Mouse (Mus musculus): ENCODE data around the gene Cntnap2. TPM values are rescaled to one million over a fixed set of nuclear protein-coding genes. Genes with fewer than 3 reads are reported as not detected.

Cntnap2 gene
- polyA plus RNA-seq, 1 experiment from 2014 or later = 0.59 TPM

GRCm38 (mm10) chr6:47319309-47319983 lies 2260.3 kb downstream of the Cntnap2 start:
- no peak for ATAC-seq (ENCODE audit: insufficient number of reproducible peaks, low FRiP score)
- Histone ChIP-seq H3K9me3 (replicated peaks) (no peaks in the 10 kb centered on the region), H3K36me3 (no peaks in the 10 kb centered on the region), H3K4me1 (replicated peaks) (peaks cover 6% of the 10 kb centered on the region; the same call in 1 of the 2 replicates), H3K27ac (ENCODE audit: poor library complexity, severe bottlenecking) (no peak overlapping the region), H3K4me3 (no peak overlapping the region), H3K9ac (no peak overlapping the region), H3K27me3 (replicated peaks) (0 out of 2 replicates have a peak, but pooled peaks cover 3% of the 10 kb centered on the region), H3K4me2 (0 out of 2 replicates have a peak overlapping the region, but pooled peaks have one; percentile 3)
- 12% methylated on average over 5 of the region's 5 CpGs for WGBS

GRCm38 (mm10) chr6:47323169-47323835 lies 2264.1 kb downstream of the Cntnap2 start:
- Histone ChIP-seq H3K36me3 (no peaks in the 10 kb centered on the region), H3K27ac (ENCODE audit: poor library complexity, severe bottlenecking) (no peak overlapping the region), H3K4me3 (no peak overlapping the region), H3K4me1 (replicated peaks) (peaks cover 2% of the 10 kb centered on the region; the same call in 1 of the 2 replicates), H3K9ac (no peak overlapping the region), H3K9me3 (replicated peaks) (no peaks in the 10 kb centered on the region), H3K27me3 (replicated peaks) (no peaks in the 10 kb centered on the region), H3K4me2 (0 out of 2 replicates have a peak overlapping the region, but pooled peaks have one; percentile 9)
- no peak; the same call in 1 of the 2 replicates for ATAC-seq (ENCODE audit: insufficient number of reproducible peaks, low FRiP score)
- 37% methylated on average over 5 of the region's 5 CpGs for WGBS

GRCm38 (mm10) chr6:47323886-47324285 lies 2264.7 kb downstream of the Cntnap2 start:
- no peak overlapping the region for H3K27ac ChIP-seq (ENCODE audit: poor library complexity, severe bottlenecking)
- no peaks in the 10 kb centered on the region for H3K36me3 ChIP-seq
- no peak overlapping the region for H3K4me2 ChIP-seq
- H3K9me3 ChIP-seq (replicated peaks) = no peaks in the 10 kb centered on the region
- no peak for ATAC-seq (ENCODE audit: insufficient number of reproducible peaks, low FRiP score)
- H3K4me1 ChIP-seq (replicated peaks) = peaks cover 2% of the 10 kb centered on the region; the same call in 1 of the 2 replicates
- H3K27me3 ChIP-seq (replicated peaks) = no peaks in the 10 kb centered on the region
- WGBS = 61% methylated on average over 5 of the region's 5 CpGs
- no peak overlapping the region for H3K9ac ChIP-seq
- H3K4me3 ChIP-seq = no peak overlapping the region

DNA sequence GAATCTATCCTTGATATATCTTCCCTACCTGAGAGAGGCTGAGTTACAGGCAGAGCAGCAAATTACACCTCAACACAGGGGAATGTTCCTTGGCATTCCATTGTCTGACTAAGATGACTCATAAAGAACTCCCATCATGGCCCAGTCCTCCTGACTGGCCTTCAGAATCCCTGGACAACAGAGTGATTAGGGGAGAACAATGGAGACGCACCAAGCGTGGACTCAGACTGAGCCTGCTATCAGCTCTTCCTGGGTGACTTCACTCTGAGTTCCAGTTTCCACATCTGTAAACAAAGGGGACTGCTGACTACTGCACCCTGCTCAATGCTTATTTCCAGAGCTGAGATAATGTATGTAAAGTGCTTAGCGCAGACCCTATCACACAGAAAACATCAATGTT lies 2269.1 kb downstream of the Cntnap2 start:
- H3K4me1 ChIP-seq (replicated peaks) = peaks cover 8% of the 10 kb centered on the region
- no peak overlapping the region for H3K9ac ChIP-seq
- no peaks in the 10 kb centered on the region for H3K9me3 ChIP-seq (replicated peaks)
- H3K4me2 ChIP-seq = no peak overlapping the region
- H3K4me3 ChIP-seq = no peak overlapping the region
- WGBS = 55% methylated on average over 3 of the region's 3 CpGs
- no peak overlapping the region for H3K27ac ChIP-seq (ENCODE audit: poor library complexity, severe bottlenecking)
- H3K27me3 ChIP-seq (replicated peaks) = no peaks in the 10 kb centered on the region
- no peak for ATAC-seq (ENCODE audit: insufficient number of reproducible peaks, low FRiP score)
- H3K36me3 ChIP-seq = no peaks in the 10 kb centered on the region

DNA sequence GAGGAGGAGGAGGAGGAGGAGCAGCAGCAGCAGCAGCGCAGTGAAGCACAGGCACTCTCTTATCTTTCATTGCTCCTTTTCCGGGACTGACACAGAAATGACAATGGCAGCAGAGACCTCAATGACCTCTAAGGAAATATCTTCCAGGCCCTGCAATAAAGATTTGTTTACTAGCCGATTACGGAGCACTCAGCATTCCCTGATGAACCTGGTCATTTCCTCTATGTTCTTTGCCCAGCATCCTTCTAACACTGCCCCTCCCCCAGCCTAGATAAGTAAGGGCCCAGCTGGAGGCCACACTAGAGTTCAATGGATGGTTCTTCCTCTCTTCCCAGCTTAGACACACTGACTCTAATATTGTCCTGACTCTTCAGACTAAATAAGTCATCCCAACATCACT lies 2270.1 kb downstream of the Cntnap2 start:
- peak; percentile 68 for ATAC-seq (ENCODE audit: insufficient number of reproducible peaks, low FRiP score)
- no peak overlapping the region for H3K4me3 ChIP-seq
- no peaks in the 10 kb centered on the region for H3K27me3 ChIP-seq (replicated peaks)
- H3K4me1 ChIP-seq (replicated peaks) = peaks cover 8% of the 10 kb centered on the region
- no peak overlapping the region for H3K4me2 ChIP-seq
- H3K27ac ChIP-seq (ENCODE audit: poor library complexity, severe bottlenecking) = no peak overlapping the region
- no peaks in the 10 kb centered on the region for H3K36me3 ChIP-seq
- no peak overlapping the region for H3K9ac ChIP-seq
- H3K9me3 ChIP-seq (replicated peaks) = no peaks in the 10 kb centered on the region
- 7% methylated on average over 4 of the region's 4 CpGs for WGBS

GRCm38 (mm10) chr6:47333016-47333415 lies 2273.9 kb downstream of the Cntnap2 start:
- Histone ChIP-seq H3K9ac (peak overlapping the region; percentile 41; the same call in 1 of the 2 replicates), H3K4me1 (replicated peaks) (peaks cover 13% of the 10 kb centered on the region), H3K4me3 (no peak overlapping the region), H3K27me3 (replicated peaks) (0 out of 2 replicates have a peak, but pooled peaks cover 3% of the 10 kb centered on the region), H3K36me3 (no peaks in the 10 kb centered on the region), H3K4me2 (peak overlapping the region; percentile 46), H3K9me3 (replicated peaks) (no peaks in the 10 kb centered on the region), H3K27ac (ENCODE audit: poor library complexity, severe bottlenecking) (peak overlapping the region; percentile 74)
- 19% methylated on average over 4 of the region's 4 CpGs for WGBS
- ATAC-seq (ENCODE audit: insufficient number of reproducible peaks, low FRiP score) = no peak

- no peak overlapping the region for H3K4me2 ChIP-seq
- peaks cover 15% of the 10 kb centered on the region for H3K4me1 ChIP-seq (replicated peaks)
- H3K27me3 ChIP-seq (replicated peaks) = 0 out of 2 replicates have a peak, but pooled peaks cover 3% of the 10 kb centered on the region
- H3K9me3 ChIP-seq (replicated peaks) = no peaks in the 10 kb centered on the region
- no peak overlapping the region for H3K9ac ChIP-seq
- no peak for ATAC-seq (ENCODE audit: insufficient number of reproducible peaks, low FRiP score)
- WGBS = 85% methylated on average over 2 of the region's 2 CpGs
- no peak overlapping the region for H3K27ac ChIP-seq (ENCODE audit: poor library complexity, severe bottlenecking)
- H3K4me3 ChIP-seq = no peak overlapping the region
- no peaks in the 10 kb centered on the region for H3K36me3 ChIP-seq
These were observed 2275.2 kb downstream of the Cntnap2 start for GRCm38 (mm10) chr6:47334377-47334776.

DNA sequence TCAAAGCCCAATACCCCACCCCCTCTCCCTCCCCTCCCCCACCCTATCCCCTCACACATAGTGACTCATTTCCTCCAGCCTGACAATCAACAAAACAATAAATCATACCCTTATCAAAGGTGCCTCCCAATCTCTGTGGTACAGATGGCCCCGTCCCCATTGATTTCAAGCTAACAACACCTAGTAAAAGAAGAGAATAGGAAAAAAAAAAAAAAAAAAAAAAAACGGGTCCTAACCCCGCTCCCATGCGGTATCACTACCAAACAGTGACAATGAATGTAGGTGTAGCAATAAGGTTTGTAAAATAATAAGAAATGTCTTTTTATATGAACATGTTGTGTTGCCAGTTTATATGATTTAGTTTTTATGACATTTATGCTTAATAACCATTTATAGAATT lies 2278.1 kb downstream of the Cntnap2 start:
- H3K27ac ChIP-seq (ENCODE audit: poor library complexity, severe bottlenecking) = no peak overlapping the region
- H3K27me3 ChIP-seq (replicated peaks) = 0 out of 2 replicates have a peak, but pooled peaks cover 3% of the 10 kb centered on the region
- no peaks in the 10 kb centered on the region for H3K9me3 ChIP-seq (replicated peaks)
- H3K9ac ChIP-seq = no peak overlapping the region
- H3K36me3 ChIP-seq = no peaks in the 10 kb centered on the region
- H3K4me2 ChIP-seq = no peak overlapping the region
- ATAC-seq (ENCODE audit: insufficient number of reproducible peaks, low FRiP score) = no peak
- H3K4me1 ChIP-seq (replicated peaks) = peaks cover 24% of the 10 kb centered on the region
- 66% methylated on average over 4 of the region's 4 CpGs for WGBS
- no peak overlapping the region for H3K4me3 ChIP-seq

GRCm38 (mm10) chr6:47338113-47338512 lies 2279.0 kb downstream of the Cntnap2 start:
- 11% methylated on average over 6 of the region's 6 CpGs for WGBS
- no peak overlapping the region for H3K9ac ChIP-seq
- 0 out of 2 replicates have a peak overlapping the region, but pooled peaks have one; percentile 6 for H3K4me2 ChIP-seq
- peak; percentile 74 for ATAC-seq (ENCODE audit: insufficient number of reproducible peaks, low FRiP score)
- peaks cover 18% of the 10 kb centered on the region for H3K4me1 ChIP-seq (replicated peaks)
- no peaks in the 10 kb centered on the region for H3K36me3 ChIP-seq
- H3K4me3 ChIP-seq = no peak overlapping the region
- no peaks in the 10 kb centered on the region for H3K9me3 ChIP-seq (replicated peaks)
- H3K27ac ChIP-seq (ENCODE audit: poor library complexity, severe bottlenecking) = peak overlapping the region; percentile 17
- H3K27me3 ChIP-seq (replicated peaks) = 0 out of 2 replicates have a peak, but pooled peaks cover 3% of the 10 kb centered on the region

- no peak overlapping the region for H3K9ac ChIP-seq
- H3K36me3 ChIP-seq = no peaks in the 10 kb centered on the region
- no peak overlapping the region for H3K4me2 ChIP-seq
- no peak overlapping the region for H3K4me3 ChIP-seq
- no peak overlapping the region for H3K27ac ChIP-seq (ENCODE audit: poor library complexity, severe bottlenecking)
- peak; percentile 6; the same call in 1 of the 2 replicates for ATAC-seq (ENCODE audit: insufficient number of reproducible peaks, low FRiP score)
- no peaks in the 10 kb centered on the region for H3K27me3 ChIP-seq (replicated peaks)
- 22% methylated on average over 4 of the region's 4 CpGs for WGBS
- H3K9me3 ChIP-seq (replicated peaks) = no peaks in the 10 kb centered on the region
- peaks cover 20% of the 10 kb centered on the region for H3K4me1 ChIP-seq (replicated peaks)
These were observed 2281.8 kb downstream of the Cntnap2 start for GRCm38 (mm10) chr6:47340813-47341502.

GRCm38 (mm10) chr6:47341503-47341884 lies 2282.3 kb downstream of the Cntnap2 start:
- WGBS = 71% methylated on average over 6 of the region's 6 CpGs
- no peak overlapping the region for H3K4me2 ChIP-seq
- H3K4me3 ChIP-seq = no peak overlapping the region
- H3K9ac ChIP-seq = no peak overlapping the region
- H3K4me1 ChIP-seq (replicated peaks) = peaks cover 20% of the 10 kb centered on the region
- no peak for ATAC-seq (ENCODE audit: insufficient number of reproducible peaks, low FRiP score)
- no peaks in the 10 kb centered on the region for H3K9me3 ChIP-seq (replicated peaks)
- H3K27me3 ChIP-seq (replicated peaks) = no peaks in the 10 kb centered on the region
- no peak overlapping the region for H3K27ac ChIP-seq (ENCODE audit: poor library complexity, severe bottlenecking)
- H3K36me3 ChIP-seq = no peaks in the 10 kb centered on the region
